Mouse (Mus musculus): ENCODE measurements at regions not wholly inside any gene's neighbourhood (a gene's known extent, or its start where the extent isn't known, plus 50 kb on each side); places are given as distances from the start of the nearest gene placed in this dataset.

DNA sequence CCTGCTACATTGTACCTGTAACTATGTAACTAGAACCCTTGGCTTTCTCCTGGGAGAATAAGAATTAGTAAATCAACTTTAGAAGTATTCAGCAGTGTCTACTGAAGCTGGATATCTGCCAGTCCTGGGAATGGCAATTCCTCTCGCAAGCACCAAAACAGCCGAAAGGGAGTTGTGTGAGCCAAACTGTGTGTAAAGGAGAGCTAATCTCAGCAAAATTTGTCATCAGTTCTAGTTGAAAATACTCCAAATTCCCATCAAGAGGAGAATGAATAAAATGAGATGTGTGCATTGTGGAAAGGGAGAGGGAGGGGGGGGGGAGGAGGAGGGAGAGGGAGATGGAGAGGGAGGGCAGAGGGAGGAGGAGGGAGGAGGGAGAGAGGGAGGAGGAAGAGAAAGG is 447.8 kb downstream of the Pdcd6ip start:
- no peak for TF ChIP-seq CTCF (IDR thresholded peaks at IDR 0.05; ENCODE audit: low read depth)
- TF ChIP-seq EP300 (IDR thresholded peaks at IDR 0.05; ENCODE audit: low read depth) = no peak

Measured in liver, postnatal 0 days (tissue).